In genomic region chr11:118346395-118347096, GRCm38 (mm10) we compare ENCODE assay signal across 16 mouse cellular contexts. TPM values are rescaled to one million over a fixed set of nuclear protein-coding genes. Genes with fewer than 3 reads are reported as not detected.
A peak's percentile ranks its signal among the peaks of the same experiment; 100 is the strongest.
DNase-seq lines count a peak whose midpoint lies in the region; ATAC-seq and TF ChIP-seq lines count a peak whose summit lies in the region.
"Had no signal": no experiment of that assay in that cellular context is flagged by ENCODE, and none has a peak within 500 bp of the region (broad histone marks: within the 10 kb centered on the region; RNA-seq: fewer than 3 reads in every experiment).

No protein-coding gene starts in this region.

- WGBS in heart, embryonic 13.5 days, result 87% methylated on average over 8 of the region's 8 CpGs
- 73% methylated on average over 8 of the region's 8 CpGs for WGBS in lung, postnatal 0 days

- no peak for DNase-seq in heart, adult 11 months
- peak; percentile 4 for DNase-seq in lung, postnatal 0 days (ENCODE audit: low spot score)
- DNase-seq in lung, postnatal 10 days, result no peak
- DNase-seq in MEL (ENCODE audit: low read depth, low spot score), result peak; percentile 23
- DNase-seq in gastrocnemius, adult 8-10 months (ENCODE audit: low spot score in 2 of 2), result no peak
- no peak for DNase-seq in urinary bladder, postnatal 4 days (ENCODE audit: low spot score in 2 of 2)
- DNase-seq: adrenal gland, adult 2 months; cerebellum, adult 9-10 months; gastrocnemius, postnatal 10 days had no signal

- peak; percentile 45 for TF ChIP-seq CTCF in lung, postnatal 0 days (IDR thresholded peaks at IDR 0.05)
- no peak for TF ChIP-seq CTCF in MEL (IDR thresholded peaks at IDR 0.05 in 2 of 3, conservative IDR thresholded peaks at IDR 0.05 in 1 of 3; ENCODE audit: control insufficient read depth in 1 of 3, insufficient read depth in 1 of 3, low read depth in 2 of 3, low read length in 3 of 3, poor library complexity in 1 of 3, severe bottlenecking in 1 of 3)
- TF ChIP-seq CTCF in embryonic fibroblast, embryonic 13.5 days (IDR thresholded peaks at IDR 0.05; ENCODE audit: borderline replicate concordance, insufficient read depth, low read length), result peak; percentile 26; the same call in 1 of the 2 replicates

- H3K27ac ChIP-seq in heart, embryonic 13.5 days (replicated peaks), result peak overlapping the region; percentile 60; the same call in 1 of the 2 replicates
- H3K27ac ChIP-seq in lung, postnatal 0 days (ENCODE audit: low read length), result no peak overlapping the region
- H3K27ac ChIP-seq in MEL (ENCODE audit: control insufficient read depth, low read depth, low read length), result no peak overlapping the region
- H3K27ac ChIP-seq in embryonic fibroblast, embryonic 13.5 days (ENCODE audit: insufficient read depth, low read length), result peak overlapping the region; percentile 51
- H3K27ac ChIP-seq: forebrain, embryonic 10.5 days; liver, embryonic 15.5 days; midbrain, embryonic 13.5 days had no signal

- H3K9ac ChIP-seq in heart, embryonic 13.5 days, result no peak overlapping the region
- no peak overlapping the region for H3K9ac ChIP-seq in lung, postnatal 0 days (replicated peaks; ENCODE audit: low read depth)
- no peak overlapping the region for H3K9ac ChIP-seq in MEL (ENCODE audit: control insufficient read depth, low read depth, low read length, poor library complexity, severe bottlenecking)
- H3K9ac ChIP-seq: liver, embryonic 15.5 days; midbrain, embryonic 13.5 days; neural tube, embryonic 13.5 days had no signal

- no peaks in the 10 kb centered on the region for H3K27me3 ChIP-seq in heart, embryonic 13.5 days (replicated peaks)
- no peaks in the 10 kb centered on the region for H3K27me3 ChIP-seq in lung, postnatal 0 days (replicated peaks; ENCODE audit: insufficient read depth, low read length)
- peaks cover 2 to 8% of the 10 kb centered on the region in 2 experiments; a peak in 3 of 4 replicates for H3K27me3 ChIP-seq in MEL (ENCODE audit: control insufficient read depth in 1 of 2, insufficient read depth in 2 of 2, low read length in 2 of 2)
- H3K27me3 ChIP-seq: midbrain, embryonic 13.5 days; neural tube, embryonic 13.5 days had no signal

- H3K4me3 ChIP-seq in heart, embryonic 13.5 days, result no peak overlapping the region
- no peak overlapping the region for H3K4me3 ChIP-seq in lung, postnatal 0 days (ENCODE audit: low read depth, low read length)
- no peak overlapping the region for H3K4me3 ChIP-seq in MEL (ENCODE audit: control insufficient read depth in 1 of 2, insufficient read depth in 1 of 2, low read depth in 2 of 2, low read length in 2 of 2)
- H3K4me3 ChIP-seq in embryonic fibroblast, embryonic 13.5 days (ENCODE audit: insufficient read depth, low read length), result no peak overlapping the region
- H3K4me3 ChIP-seq: forebrain, embryonic 10.5 days; liver, embryonic 15.5 days; midbrain, embryonic 13.5 days; neural tube, embryonic 13.5 days had no signal

- H3K36me3 ChIP-seq in heart, embryonic 13.5 days, result no peaks in the 10 kb centered on the region; the same call in 1 of the 2 replicates
- no peaks in the 10 kb centered on the region for H3K36me3 ChIP-seq in lung, postnatal 0 days (ENCODE audit: insufficient read depth, low read length)
- H3K36me3 ChIP-seq in MEL (ENCODE audit: control insufficient read depth in 1 of 2, insufficient read depth in 2 of 2, low read length in 2 of 2), result peaks cover 0 to 10% of the 10 kb centered on the region in 2 experiments; a peak in 2 of 4 replicates
- H3K36me3 ChIP-seq: liver, embryonic 15.5 days; midbrain, embryonic 13.5 days; neural tube, embryonic 13.5 days had no signal

- H3K4me1 ChIP-seq in heart, embryonic 13.5 days, result peaks cover 77% of the 10 kb centered on the region
- peaks cover 15% of the 10 kb centered on the region for H3K4me1 ChIP-seq in lung, postnatal 0 days (ENCODE audit: insufficient read depth, low read depth, low read length)
- H3K4me1 ChIP-seq in MEL (ENCODE audit: control insufficient read depth in 1 of 2, insufficient read depth in 2 of 2, low read length in 2 of 2), result peaks cover 6 to 13% of the 10 kb centered on the region in 2 experiments; a peak in 3 of 4 replicates
- H3K4me1 ChIP-seq in embryonic fibroblast, embryonic 13.5 days (ENCODE audit: control insufficient read depth, insufficient read depth, low read length), result peaks cover 69% of the 10 kb centered on the region

- H3K79me2 ChIP-seq in MEL (ENCODE audit: control insufficient read depth, insufficient read depth, low read length, poor library complexity), result no peaks in the 10 kb centered on the region

- no peaks in the 10 kb centered on the region for H3K9me3 ChIP-seq in heart, embryonic 13.5 days
- H3K9me3 ChIP-seq in lung, postnatal 0 days (ENCODE audit: low read length), result no peaks in the 10 kb centered on the region
- no peaks in the 10 kb centered on the region for H3K9me3 ChIP-seq in MEL (replicated peaks; ENCODE audit: insufficient read depth, low read length)
- H3K9me3 ChIP-seq: forebrain, embryonic 10.5 days; liver, embryonic 15.5 days; midbrain, embryonic 13.5 days; neural tube, embryonic 13.5 days had no signal

- H3K4me2 ChIP-seq in heart, embryonic 13.5 days, result no peak overlapping the region
- H3K4me2 ChIP-seq in lung, postnatal 0 days (replicated peaks; ENCODE audit: low read depth, low read length), result no peak overlapping the region
- H3K4me2 ChIP-seq: liver, embryonic 15.5 days; midbrain, embryonic 13.5 days; neural tube, embryonic 13.5 days had no signal

- no peak for TF ChIP-seq EP300 in lung, postnatal 0 days (IDR thresholded peaks at IDR 0.05)
- TF ChIP-seq EP300 in MEL (IDR thresholded peaks at IDR 0.05; ENCODE audit: low read depth in 1 of 2, low read length in 2 of 2), result no peak

- no peak for ATAC-seq in heart, embryonic 13.5 days (ENCODE audit: extremely low read depth, insufficient number of reproducible peaks, low FRiP score, low TSS enrichment)
- ATAC-seq in lung, postnatal 0 days, result no peak

- no peak for TF ChIP-seq POLR2A in MEL (IDR thresholded peaks at IDR 0.05; ENCODE audit: control insufficient read depth in 1 of 2, insufficient read depth in 1 of 2, low read depth in 1 of 2, low read length in 2 of 2, poor library complexity in 1 of 2)
- TF ChIP-seq POLR2A in embryonic fibroblast, embryonic 13.5 days (IDR thresholded peaks at IDR 0.05; ENCODE audit: low read depth, low read length), result no peak

- TF ChIP-seq RAD21 in MEL (IDR thresholded peaks at IDR 0.05; ENCODE audit: low read depth, low read length), result no peak

TF ChIP-seq in MEL, 35 proteins besides CTCF, POLR2A, EP300 and RAD21 (continues in another document):
- TF ChIP-seq TBP (IDR thresholded peaks at IDR 0.05; ENCODE audit: low read depth, low read length) (no peak), ZNF384 (IDR thresholded peaks at IDR 0.05; ENCODE audit: low read depth, low read length) (no peak), MAFK (IDR thresholded peaks at IDR 0.05; ENCODE audit: borderline replicate concordance, low read depth, low read length) (no peak), NELFE (IDR thresholded peaks at IDR 0.05; ENCODE audit: low read depth, low read length) (no peak), E2F4 (IDR thresholded peaks at IDR 0.05; ENCODE audit: borderline replicate concordance, low read depth, low read length) (no peak), MXI1 (IDR thresholded peaks at IDR 0.05; ENCODE audit: low read depth, low read length) (no peak), MEF2A (IDR thresholded peaks at IDR 0.05; ENCODE audit: extremely low read depth, insufficient replicate concordance, low read depth, low read length, poor library complexity, severe bottlenecking) (no peak), BHLHE40 (IDR thresholded peaks at IDR 0.05; ENCODE audit: borderline replicate concordance, low read depth, low read length) (no peak), JUND (IDR thresholded peaks at IDR 0.05; ENCODE audit: low read depth, low read length) (no peak), UBTF (IDR thresholded peaks at IDR 0.05; ENCODE audit: borderline replicate concordance, insufficient read depth, low read depth, low read length) (no peak)

RNA-seq across cellular contexts. Expression of gene Cep295nl, which starts 4.2 kb away (rescaled TPM):
- polyA plus RNA-seq in heart, embryonic 13.5 days (2015; fragmentation: Nextera tagmentation; extraction: Ambion mirVana), result 0.15 and 0.27 TPM in 2 replicates
- 0.44 and 0.88 TPM in 2 replicates for polyA plus RNA-seq in lung, postnatal 0 days (2015; fragmentation: Nextera tagmentation; extraction: Ambion mirVana)
- total RNA-seq in MEL (2012; rRNA removed), result not detected in 2 replicates
- not detected for polyA plus RNA-seq in MEL (2012; ENCODE audit: insufficient read depth in 1 of 2, insufficient read length in 2 of 2, low read depth in 1 of 2, low replicate concordance in 2 of 2, missing spikeins in 1 of 2)
- polyA plus RNA-seq in embryonic fibroblast, embryonic 13.5 days (2011; ENCODE audit: insufficient read length, low read depth, missing spikeins), result 5.2 and 6.1 TPM in 2 replicates
- 1 to 10 TPM in 1 of 4 experiments, under 1 TPM in 3; 0.41 to 1.0 (median 0.94) TPM for total RNA-seq in gastrocnemius, adult 8-10 months (2022)
- polyA plus RNA-seq: adrenal gland, adult 2 months; liver, embryonic 15.5 days; spleen, adult 2 months had no signal

RNA-seq across cellular contexts. Expression of gene Timp2, which starts 9.0 kb away (rescaled TPM):
- polyA plus RNA-seq in heart, embryonic 13.5 days (2015; fragmentation: Nextera tagmentation; extraction: Ambion mirVana), result 61.0 and 63.6 TPM in 2 replicates
- polyA plus RNA-seq in lung, postnatal 0 days (2015; fragmentation: Nextera tagmentation; extraction: Ambion mirVana), result 105 and 107 TPM in 2 replicates
- total RNA-seq in MEL (2012; rRNA removed), result not detected in 2 replicates
- polyA plus RNA-seq in MEL (2012; ENCODE audit: insufficient read depth in 1 of 2, insufficient read length in 2 of 2, low read depth in 1 of 2, low replicate concordance in 2 of 2, missing spikeins in 1 of 2), result not detected
- polyA plus RNA-seq in embryonic fibroblast, embryonic 13.5 days (2011; ENCODE audit: insufficient read length, low read depth, missing spikeins), result 967 and 1,083 TPM in 2 replicates
- total RNA-seq in gastrocnemius, adult 8-10 months (2022), result 10 to 100 TPM; 41.0 to 82.5 (median 52.4) TPM

RNA-seq across cellular contexts. Expression of gene Lgals3bp, which starts 55.3 kb away (rescaled TPM):
- polyA plus RNA-seq in heart, embryonic 13.5 days (2015; fragmentation: Nextera tagmentation; extraction: Ambion mirVana), result 7.3 and 8.8 TPM in 2 replicates
- 30.8 and 44.3 TPM in 2 replicates for polyA plus RNA-seq in lung, postnatal 0 days (2015; fragmentation: Nextera tagmentation; extraction: Ambion mirVana)
- 1.4 and 3.0 TPM in 2 replicates for total RNA-seq in MEL (2012; rRNA removed)
- polyA plus RNA-seq in MEL (2012; ENCODE audit: insufficient read depth in 1 of 2, insufficient read length in 2 of 2, low read depth in 1 of 2, low replicate concordance in 2 of 2, missing spikeins in 1 of 2), result 10 to 100 TPM in 1 of 2 experiments, not detected in 1; 18.3 TPM
- 116 and 144 TPM in 2 replicates for polyA plus RNA-seq in embryonic fibroblast, embryonic 13.5 days (2011; ENCODE audit: insufficient read length, low read depth, missing spikeins)
- 10 to 100 TPM; 12.3 to 16.0 (median 14.3) TPM for total RNA-seq in gastrocnemius, adult 8-10 months (2022)

RNA-seq across cellular contexts. Expression of gene Usp36, which starts 56.5 kb away (rescaled TPM):
- polyA plus RNA-seq in heart, embryonic 13.5 days (2015; fragmentation: Nextera tagmentation; extraction: Ambion mirVana), result 12.8 and 13.4 TPM in 2 replicates
- polyA plus RNA-seq in lung, postnatal 0 days (2015; fragmentation: Nextera tagmentation; extraction: Ambion mirVana), result 10.5 and 11.8 TPM in 2 replicates
- 21.3 and 24.8 TPM in 2 replicates for total RNA-seq in MEL (2012; rRNA removed)
- polyA plus RNA-seq in MEL (2012; ENCODE audit: insufficient read depth in 1 of 2, insufficient read length in 2 of 2, low read depth in 1 of 2, low replicate concordance in 2 of 2, missing spikeins in 1 of 2), result 10 to 100 TPM; 50.7 to 89.6 TPM
- 19.4 and 21.6 TPM in 2 replicates for polyA plus RNA-seq in embryonic fibroblast, embryonic 13.5 days (2011; ENCODE audit: insufficient read length, low read depth, missing spikeins)
- 10 to 100 TPM; 13.1 to 16.7 (median 14.8) TPM for total RNA-seq in gastrocnemius, adult 8-10 months (2022)

Comparison
In these comparisons a context has a peak if more than half of its experiments do, and no peak if none do; other contexts are left out.
1. DNase-seq: peak in lung, postnatal 0 days (single experiment) and MEL (single experiment); none in heart, adult 11 months (single experiment), lung, postnatal 10 days (single experiment), gastrocnemius, adult 8-10 months (0 of 2) and urinary bladder, postnatal 4 days (0 of 2).
2. H3K27ac ChIP-seq: peak in heart, embryonic 13.5 days (single experiment) and embryonic fibroblast, embryonic 13.5 days (single experiment); none in lung, postnatal 0 days (single experiment) and MEL (single experiment).
3. CTCF ChIP-seq: peak in lung, postnatal 0 days (single experiment) and embryonic fibroblast, embryonic 13.5 days (single experiment); none in MEL (0 of 3).
4. RNA of gene Timp2, which starts 9.0 kb away (polyA plus RNA-seq): 967 to 1,083 TPM in embryonic fibroblast, embryonic 13.5 days, 105 to 107 TPM in lung, postnatal 0 days and 61.0 to 63.6 TPM in heart, embryonic 13.5 days; not detected in MEL; every median in the first group is over 10 times any median in the second.